Mouse (Mus musculus) lung, postnatal 0 days (tissue): ENCODE results near the gene Dusp15.

Experiments used
- CTCF ChIP-seq: IDR thresholded peaks from 2 replicates; pipeline ENCODE4 v1.5.1; 2016; ENCODE audit warnings: antibody characterized with exemption, mild to moderate bottlenecking
- EP300 ChIP-seq: IDR thresholded peaks from 2 replicates; pipeline ENCODE4 v1.6.1; 2016; ENCODE audit warnings: antibody characterized with exemption, mild to moderate bottlenecking, control low read depth

DNA sequence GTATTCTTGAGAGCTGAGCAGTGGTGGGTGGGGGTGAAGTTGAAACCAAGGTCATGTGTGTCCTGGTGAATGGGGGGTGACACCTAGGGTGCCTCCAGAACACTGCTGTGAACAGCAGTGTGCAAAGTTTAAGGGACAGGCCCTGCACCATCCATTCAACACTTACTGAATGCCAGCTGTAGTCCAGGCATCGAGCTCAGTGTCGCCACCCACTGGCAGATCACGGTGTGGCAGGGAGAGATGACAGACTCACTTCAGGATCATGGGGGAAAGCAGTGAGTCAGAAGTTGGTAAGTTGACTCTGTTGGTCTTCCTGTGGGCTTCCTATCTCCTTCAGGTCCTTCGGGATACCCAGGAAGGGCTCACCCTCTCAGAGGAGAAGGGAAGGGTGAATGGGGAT lies 11.7 kb downstream of the Dusp15 start:
- TF ChIP-seq CTCF (peak; percentile 78), EP300 (no peak)
